Mouse (Mus musculus) megakaryocyte, embryonic 14.5 days (primary cell): ENCODE data around the gene Mitd1.

Experiments
- FLI1 ChIP-seq: IDR thresholded peaks from 2 replicates; pipeline ENCODE4 v1.6.1; 2012; ENCODE audit warnings: low read length, inconsistent platforms, mixed read lengths
- GATA1 ChIP-seq: IDR thresholded peaks from 3 replicates; pipeline ENCODE4 v1.6.1; 2012; ENCODE audit warnings: mixed read lengths, low read length, inconsistent platforms, borderline replicate concordance

GRCm38 (mm10) chr1:37890025-37890652 lies at the start of gene Mitd1, which contains the start of gene Mrpl30:
- TF ChIP-seq GATA1: no peak
- no peak; the same call in 1 of the 2 replicates for TF ChIP-seq FLI1
